Mouse (Mus musculus) cortical plate, adult 2 months (tissue): ENCODE data around the gene Fam50b.

Source experiments
- CTCF ChIP-seq: fragments of 200-500 bp; IDR thresholded peaks from 2 replicates; pipeline ENCODE4 v1.5.1; 2011; ENCODE audit warnings: mild to moderate bottlenecking, control low read depth, low read length; ENCODE audit not compliant: insufficient read depth; ENCODE audit errors: extremely low read depth
- POLR2A ChIP-seq: fragments of 200-500 bp; IDR thresholded peaks from 2 replicates; pipeline ENCODE4 v1.6.1; 2011; ENCODE audit warnings: mild to moderate bottlenecking, low read length, control low read depth; ENCODE audit not compliant: insufficient read depth; ENCODE audit errors: extremely low read depth

DNA sequence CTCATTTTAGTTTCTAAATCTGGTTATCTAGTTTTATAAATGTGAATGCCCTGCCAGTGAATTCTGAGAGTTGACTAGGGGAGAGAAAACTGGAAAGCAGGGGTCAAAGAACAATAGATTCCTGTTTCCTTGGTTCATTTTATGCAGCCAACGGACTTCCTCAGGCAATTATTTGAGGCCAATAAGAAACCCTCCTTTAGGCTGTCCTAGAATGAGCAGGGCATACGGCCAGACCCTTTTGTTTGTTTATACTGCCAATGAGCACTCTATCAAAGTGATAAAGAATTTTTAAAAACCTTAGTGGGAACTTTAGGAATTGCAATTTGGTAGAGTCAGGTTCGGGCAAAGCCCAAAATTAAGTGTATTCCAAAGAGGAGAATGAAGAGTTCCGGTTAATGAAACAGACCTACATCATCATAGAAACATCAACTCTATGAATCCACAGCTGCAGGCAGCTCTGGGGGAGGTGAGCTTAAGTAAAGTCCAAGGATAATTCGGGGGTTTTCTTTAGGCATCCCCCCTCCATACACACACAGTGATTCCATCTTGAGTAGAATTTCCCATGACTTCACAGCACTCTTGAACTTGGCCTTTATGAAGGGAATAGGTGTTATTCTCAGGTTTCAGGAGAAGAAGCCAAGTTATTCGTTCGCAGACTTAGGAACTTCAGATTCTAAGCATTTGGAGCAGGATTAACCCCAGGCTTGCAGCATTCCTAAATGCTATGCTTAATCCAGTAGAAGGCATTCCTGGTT is 46.4 kb downstream of the Fam50b start:
- TF ChIP-seq CTCF (no peak), POLR2A (no peak)
